Mouse (Mus musculus) granulocyte monocyte progenitor cell, adult 5-6 weeks (primary cell): ENCODE measurements at regions not wholly inside any gene's neighbourhood (a gene's known extent, or its start where the extent isn't known, plus 50 kb on each side); places are given as distances from the start of the nearest gene placed in this dataset.
A peak's percentile ranks its signal among the peaks of the same experiment; 100 is the strongest.

ENCODE experiments used
- ATAC-seq: replicated peaks from 2 replicates; pipeline ENCODE4 v1.8.0; 2016; ENCODE audit warnings: mild to moderate bottlenecking, moderate TSS enrichment, inconsistent platforms; ENCODE audit not compliant: poor library complexity, severe bottlenecking

DNA sequence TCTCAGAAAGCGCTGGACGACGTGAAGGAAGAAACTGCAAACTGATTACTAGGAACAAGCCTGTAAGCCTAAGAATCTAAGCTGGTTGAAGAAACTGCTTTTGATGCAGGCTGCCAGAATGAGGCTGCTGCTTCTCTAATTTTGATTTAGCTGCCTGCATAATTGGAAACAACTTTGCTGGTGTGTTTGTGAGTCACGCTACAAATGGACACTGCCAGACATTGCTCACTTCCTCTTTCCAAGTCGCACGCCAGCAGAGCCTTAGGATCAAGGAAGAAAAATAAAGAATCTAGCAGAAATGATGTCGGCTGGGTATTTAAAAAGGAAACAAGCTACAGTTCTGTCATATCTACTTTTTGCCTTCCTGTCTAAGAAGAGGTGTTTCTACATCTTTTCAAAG is 81.0 kb downstream of the A730046J19Rik start:
- peak; percentile 80 for ATAC-seq

DNA sequence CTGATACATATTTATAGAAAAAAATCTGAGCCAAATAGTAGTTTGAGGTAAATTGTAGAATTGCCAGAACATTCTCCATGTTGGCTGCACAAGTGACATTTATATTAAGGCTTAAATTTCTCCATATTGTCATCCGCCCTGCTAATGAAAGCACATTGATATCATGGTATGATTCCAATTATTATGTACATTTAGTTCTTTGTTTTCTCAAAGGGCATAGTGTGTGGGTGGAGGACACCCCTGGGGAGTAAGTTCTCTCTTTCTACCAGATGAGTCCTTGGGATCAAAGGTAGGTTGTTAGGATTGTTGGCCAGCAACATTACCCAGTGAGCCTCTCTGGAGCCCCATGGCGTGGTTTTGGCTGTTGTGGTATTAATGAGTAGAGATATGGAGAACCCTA is 51.7 kb upstream of the Alg13 start:
- no peak for ATAC-seq
